Mouse (Mus musculus) neural tube, embryonic 12.5 days (tissue): ENCODE measurements around the gene Tmc2. TPM values are rescaled to one million over a fixed set of nuclear protein-coding genes. Genes with fewer than 3 reads are reported as not detected.

Experiments used
- ATAC-seq: fragments of 200-750 bp; cut with Nextera tagmentation; 2 replicates; pipeline ENCODE4 v1.8.0; 2017; ENCODE audit warnings: low read depth, mild to moderate bottlenecking, moderate TSS enrichment, moderate library complexity; ENCODE audit not compliant: low FRiP score
- H3K27ac ChIP-seq: fragments of 300-500 bp; sonication (generic); 2 replicates; pipeline ENCODE4 v1.5.1; 2016
- H3K27me3 ChIP-seq: fragments of 300-500 bp; sonication (generic); replicated peaks from 2 replicates; pipeline ENCODE4 v1.6.1; 2016; ENCODE audit warnings: mild to moderate bottlenecking
- H3K36me3 ChIP-seq: fragments of 300-500 bp; sonication (generic); 2 replicates; pipeline ENCODE4 v1.6.1; 2016; ENCODE audit warnings: mild to moderate bottlenecking
- H3K4me1 ChIP-seq: fragments of 300-500 bp; sonication (generic); 2 replicates; pipeline ENCODE4 v1.6.1; 2016
- H3K4me2 ChIP-seq: fragments of 300-500 bp; sonication (generic); replicated peaks from 2 replicates; pipeline ENCODE4 v1.6.1; 2016; ENCODE audit warnings: mild to moderate bottlenecking
- H3K4me3 ChIP-seq: fragments of 300-500 bp; sonication (generic); 2 replicates; pipeline ENCODE4 v1.5.1; 2016
- H3K9ac ChIP-seq: fragments of 300-500 bp; sonication (generic); 2 replicates; pipeline ENCODE4 v1.6.1; 2016; ENCODE audit warnings: mild to moderate bottlenecking
- H3K9me3 ChIP-seq: fragments of 300-500 bp; sonication (generic); 2 replicates; pipeline ENCODE4 v1.6.1; 2016; ENCODE audit warnings: mild to moderate bottlenecking
- WGBS: fragments of 180-500 bp; shearing (Covaris S2); methylation state at CpG from one replicate; pipeline ENCODE4 v1.1.7; 2016; 5-methylcytosine and 5-hydroxymethylcytosine counted together
- polyA plus RNA-seq: library from polyadenylated mRNA; unstranded; fragments of >200 nt; fragmentation: Nextera tagmentation; extraction: Ambion mirVana; gene quantifications from 2 replicates; pipeline ENCODE4 v1.2.1, GENCODE M21; 2016

The Tmc2 gene
- polyA plus RNA-seq, 1 experiment from 2014 or later, result not detected

- Histone ChIP-seq H3K27me3 (no peaks in the 10 kb centered on the region), H3K4me3 (no peak overlapping the region), H3K27ac (no peak overlapping the region), H3K9ac (no peak overlapping the region), H3K4me2 (no peak overlapping the region), H3K9me3 (no peaks in the 10 kb centered on the region), H3K36me3 (no peaks in the 10 kb centered on the region), H3K4me1 (peaks cover 23% of the 10 kb centered on the region)
- ATAC-seq, result no peak
- 15% methylated on average over 8 of the region's 8 CpGs for WGBS
Observed at GRCm38 (mm10) chr2:130291434-130291833, 96.4 kb downstream of the Tmc2 start.

DNA sequence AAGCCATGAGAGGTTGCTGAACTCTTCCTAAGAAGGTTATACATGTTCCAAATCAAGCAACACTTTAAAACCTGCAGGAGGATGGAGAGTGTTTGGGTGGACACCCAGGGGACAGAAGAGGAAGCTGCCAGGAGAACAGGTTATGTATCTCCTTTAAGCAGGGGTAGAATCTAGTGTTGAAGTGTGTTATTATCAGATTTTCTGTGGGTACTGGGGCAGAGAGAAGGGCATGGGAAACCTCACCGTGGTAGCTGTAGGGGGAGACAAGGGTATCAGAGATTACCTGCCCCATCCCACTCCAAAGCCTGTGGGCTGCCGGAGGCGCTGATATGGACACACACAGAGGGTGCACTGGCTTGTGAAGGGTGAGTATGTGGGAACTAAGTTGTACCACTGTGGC, 98.0 kb downstream of the Tmc2 start:
- H3K4me2 ChIP-seq, result no peak overlapping the region
- no peaks in the 10 kb centered on the region for H3K27me3 ChIP-seq
- no peak overlapping the region for H3K9ac ChIP-seq
- no peak overlapping the region for H3K4me3 ChIP-seq
- no peak overlapping the region for H3K27ac ChIP-seq
- H3K36me3 ChIP-seq, result no peaks in the 10 kb centered on the region
- H3K9me3 ChIP-seq, result no peaks in the 10 kb centered on the region
- peaks cover 31% of the 10 kb centered on the region for H3K4me1 ChIP-seq
- ATAC-seq, result no peak
- 58% methylated on average over 3 of the region's 3 CpGs for WGBS

DNA sequence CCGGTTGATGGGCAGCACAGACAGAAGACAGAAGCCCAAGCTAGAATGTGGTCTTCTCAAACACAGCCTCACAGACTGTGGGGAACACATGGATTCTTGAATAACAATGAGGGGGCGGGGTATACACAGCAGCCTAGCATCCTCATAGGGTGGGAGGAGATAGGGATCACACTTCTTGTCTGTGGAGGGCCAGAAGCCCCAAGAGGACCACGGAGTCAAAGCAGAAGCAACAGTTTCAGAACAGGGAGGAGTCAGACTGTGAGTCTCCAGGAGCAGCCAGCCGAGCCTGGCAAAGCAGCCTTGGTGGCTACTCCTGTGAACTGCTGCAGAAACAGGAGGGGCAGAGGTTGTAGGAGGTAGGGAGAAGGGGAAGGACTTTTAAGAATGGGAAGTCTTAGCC, 98.5 kb downstream of the Tmc2 start:
- H3K27me3 ChIP-seq, result no peaks in the 10 kb centered on the region
- H3K4me1 ChIP-seq, result peaks cover 31% of the 10 kb centered on the region
- no peak overlapping the region for H3K27ac ChIP-seq
- H3K9me3 ChIP-seq, result no peaks in the 10 kb centered on the region
- H3K36me3 ChIP-seq, result no peaks in the 10 kb centered on the region
- no peak overlapping the region for H3K4me2 ChIP-seq
- WGBS, result 8% methylated on average over 4 of the region's 4 CpGs
- H3K9ac ChIP-seq, result no peak overlapping the region
- ATAC-seq, result no peak
- H3K4me3 ChIP-seq, result no peak overlapping the region

GRCm38 (mm10) chr2:130294218-130294935, 99.4 kb downstream of the Tmc2 start:
- no peaks in the 10 kb centered on the region for H3K27me3 ChIP-seq
- no peaks in the 10 kb centered on the region for H3K36me3 ChIP-seq
- no peak for ATAC-seq
- H3K9me3 ChIP-seq, result no peaks in the 10 kb centered on the region
- H3K27ac ChIP-seq, result peak overlapping the region; percentile 50; the same call in 1 of the 2 replicates
- peaks cover 31% of the 10 kb centered on the region for H3K4me1 ChIP-seq
- H3K4me3 ChIP-seq, result peak overlapping the region; percentile 78
- peak overlapping the region; percentile 80 for H3K9ac ChIP-seq
- peak overlapping the region; percentile 75 for H3K4me2 ChIP-seq
- WGBS, result 10% methylated on average over 20 of the region's 20 CpGs

GRCm38 (mm10) chr2:130294936-130295277, 99.9 kb downstream of the Tmc2 start, which contains the start of gene Ebf4:
Gene Ebf4, plus strand, starts transcription at chr2:130295169.
- under 1% methylated on average over 39 of the region's 39 CpGs for WGBS

GRCm38 (mm10) chr2:130295331-130296133, 100.5 kb downstream of the Tmc2 start:
- ATAC-seq, result peak; percentile 69
- Histone ChIP-seq H3K4me2 (peak overlapping the region; percentile 75), H3K36me3 (no peaks in the 10 kb centered on the region), H3K4me1 (peaks cover 31% of the 10 kb centered on the region), H3K27me3 (no peaks in the 10 kb centered on the region), H3K4me3 (peak overlapping the region; percentile 78), H3K27ac (peak overlapping the region; percentile 50), H3K9ac (peak overlapping the region; percentile 80), H3K9me3 (no peaks in the 10 kb centered on the region)
- under 1% methylated on average over 76 of the region's 99 CpGs for WGBS

More at GRCm38 (mm10) chr2:130294936-130295277, 99.9 kb downstream of the Tmc2 start, which contains the start of gene Ebf4:
- H3K4me2 ChIP-seq, result peak within 1 kb of the TSS; percentile 75
- H3K4me3 ChIP-seq, result peak within 1 kb of the TSS; percentile 78
- H3K9ac ChIP-seq, result peak within 1 kb of the TSS; percentile 80
- peak within 1 kb of the TSS; percentile 50 for H3K27ac ChIP-seq
- H3K27me3 ChIP-seq, result no peaks in the 10 kb centered on the region
- H3K4me1 ChIP-seq, result peaks cover 31% of the 10 kb centered on the region
- no peaks in the 10 kb centered on the region for H3K36me3 ChIP-seq
- H3K9me3 ChIP-seq, result no peaks in the 10 kb centered on the region
- peak; percentile 77 for ATAC-seq

- 4% methylated on average over 20 of the region's 20 CpGs for WGBS
Observed at GRCm38 (mm10) chr2:130296134-130296745, 101.2 kb downstream of the Tmc2 start.

DNA sequence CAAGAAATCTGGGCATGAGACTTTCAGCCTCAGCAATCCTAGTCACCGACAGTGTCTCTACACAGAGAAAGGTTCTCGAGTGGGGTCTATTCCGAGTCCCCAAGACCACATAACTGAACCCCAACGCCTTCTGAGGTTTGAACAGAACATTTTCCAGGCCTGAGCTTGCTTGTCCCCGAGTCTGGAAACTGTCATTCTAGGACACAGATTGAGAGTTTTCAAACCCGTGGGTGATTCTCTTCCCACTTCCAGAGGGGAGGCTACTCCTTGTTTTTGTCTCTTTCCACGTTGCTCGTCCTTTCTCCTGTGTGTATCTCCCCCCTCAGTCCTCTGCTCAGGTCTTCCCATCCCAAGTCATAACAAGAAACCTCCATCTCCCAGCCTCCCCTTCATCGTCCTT, 102.6 kb downstream of the Tmc2 start:
- ATAC-seq, result no peak
- Histone ChIP-seq H3K27ac (no peak overlapping the region), H3K36me3 (no peaks in the 10 kb centered on the region), H3K9ac (no peak overlapping the region; the same call in 1 of the 2 replicates), H3K4me3 (no peak overlapping the region), H3K9me3 (no peaks in the 10 kb centered on the region), H3K4me2 (no peak overlapping the region), H3K4me1 (peaks cover 31% of the 10 kb centered on the region), H3K27me3 (no peaks in the 10 kb centered on the region)
- WGBS, result 89% methylated on average over 9 of the region's 9 CpGs

More at GRCm38 (mm10) chr2:130296134-130296745, 101.2 kb downstream of the Tmc2 start:
- Histone ChIP-seq H3K27ac (no peak overlapping the region), H3K9me3 (no peaks in the 10 kb centered on the region), H3K27me3 (no peaks in the 10 kb centered on the region), H3K4me3 (peak overlapping the region; percentile 78), H3K36me3 (no peaks in the 10 kb centered on the region), H3K9ac (peak overlapping the region; percentile 80), H3K4me1 (peaks cover 31% of the 10 kb centered on the region), H3K4me2 (peak overlapping the region; percentile 75)
- peak; percentile 2; the same call in 1 of the 2 replicates for ATAC-seq

DNA sequence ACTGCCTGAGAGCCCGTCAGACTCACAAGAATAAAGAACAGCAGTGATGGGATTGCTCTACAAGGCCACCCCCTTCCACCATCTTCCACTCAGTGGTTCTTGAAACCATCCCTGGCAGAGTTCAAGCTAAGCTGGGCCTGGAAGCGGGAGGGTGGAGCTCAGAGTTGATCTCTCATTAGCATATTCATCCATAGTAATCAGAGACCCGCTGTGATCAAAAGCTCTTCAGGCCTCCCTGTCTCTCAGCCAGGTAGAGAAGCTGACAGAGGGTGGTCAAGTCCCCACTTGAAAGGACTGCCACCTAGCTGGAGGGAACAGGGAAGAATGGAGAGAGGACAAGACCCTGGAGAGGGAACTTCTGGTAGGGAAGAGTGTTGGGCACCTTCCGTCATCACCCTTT, 108.0 kb downstream of the Tmc2 start:
- no peaks in the 10 kb centered on the region for H3K9me3 ChIP-seq
- H3K36me3 ChIP-seq, result peaks cover 35% of the 10 kb centered on the region
- no peak overlapping the region for H3K4me3 ChIP-seq
- WGBS, result 59% methylated on average over 4 of the region's 4 CpGs
- H3K4me2 ChIP-seq, result no peak overlapping the region
- no peaks in the 10 kb centered on the region for H3K27me3 ChIP-seq
- H3K9ac ChIP-seq, result no peak overlapping the region
- H3K4me1 ChIP-seq, result no peaks in the 10 kb centered on the region
- no peak overlapping the region for H3K27ac ChIP-seq
- no peak for ATAC-seq

Other genes starting within 250 kb of the Tmc2 start
- gene Tgm3, start 182.8 kb upstream of the Tmc2 start, polyA plus RNA-seq, result not detected in 2 replicates
- gene Tgm6, start 82.8 kb upstream of the Tmc2 start, polyA plus RNA-seq, result not detected in 2 replicates
- gene Snrpb, start 15.8 kb upstream of the Tmc2 start, polyA plus RNA-seq, result 516 and 550 TPM in 2 replicates
- gene Nop56, start 79.2 kb downstream of the Tmc2 start, polyA plus RNA-seq, result 288 and 289 TPM in 2 replicates
- gene Idh3b, start 89.4 kb downstream of the Tmc2 start, polyA plus RNA-seq, result 128 and 133 TPM in 2 replicates
- 3.8 and 4.3 TPM in 2 replicates for gene Ebf4, start 100.0 kb downstream of the Tmc2 start, polyA plus RNA-seq
- 32.2 and 34.3 TPM in 2 replicates for gene Cpxm1, start 202.4 kb downstream of the Tmc2 start, polyA plus RNA-seq
- 0.10 and 0.13 TPM in 2 replicates for gene Gm28372, start 210.0 kb downstream of the Tmc2 start, polyA plus RNA-seq
- gene 1700020A23Rik, start 210.1 kb downstream of the Tmc2 start, polyA plus RNA-seq, result 0.29 TPM in 1 of 2 replicates, not detected in the other
- gene Tmem239, start 211.3 kb downstream of the Tmc2 start, polyA plus RNA-seq, result not detected in 2 replicates
- 104 and 120 TPM in 2 replicates for gene Vps16, start 229.1 kb downstream of the Tmc2 start, polyA plus RNA-seq
- 11.8 TPM in 2 replicates for gene Pced1a, start 229.5 kb downstream of the Tmc2 start, polyA plus RNA-seq